Mouse (Mus musculus) CD8-positive naive resting alpha-beta T cell, adult 57 days (primary cell): Measurements from ENCODE around the gene Krt6b. TPM values are rescaled to one million over a fixed set of nuclear protein-coding genes. Genes with fewer than 3 reads are reported as not detected.

Experiments
- total RNA-seq: library from RNA; stranded (reverse); gene quantifications from one replicate; pipeline ENCODE4 v1.2.4, GENCODE M21; 2023

The Krt6b gene
- not detected for total RNA-seq

DNA sequence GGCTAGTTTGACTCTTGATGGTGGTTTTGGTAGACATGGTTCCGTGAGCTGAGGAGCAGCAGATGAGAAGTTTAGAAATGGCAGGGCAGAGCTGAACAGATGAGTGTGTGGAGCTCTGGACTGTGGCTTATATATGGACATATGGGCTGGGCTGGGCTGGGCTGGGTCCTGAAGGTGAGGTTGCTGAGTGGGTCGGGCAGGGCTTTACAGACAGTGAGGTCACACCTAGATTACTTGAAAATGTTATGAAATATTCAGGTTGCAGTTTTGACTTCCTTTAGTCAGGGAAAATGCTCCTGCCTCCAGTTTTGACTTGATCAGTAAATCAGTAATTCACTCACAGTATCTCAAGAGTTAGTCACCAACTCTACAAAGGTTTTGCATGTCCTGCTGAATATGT lies at the start of gene Krt6b:
TSS of gene Krt6b (minus strand) at position 101 of the 400 bp plus-strand sequence.

DNA sequence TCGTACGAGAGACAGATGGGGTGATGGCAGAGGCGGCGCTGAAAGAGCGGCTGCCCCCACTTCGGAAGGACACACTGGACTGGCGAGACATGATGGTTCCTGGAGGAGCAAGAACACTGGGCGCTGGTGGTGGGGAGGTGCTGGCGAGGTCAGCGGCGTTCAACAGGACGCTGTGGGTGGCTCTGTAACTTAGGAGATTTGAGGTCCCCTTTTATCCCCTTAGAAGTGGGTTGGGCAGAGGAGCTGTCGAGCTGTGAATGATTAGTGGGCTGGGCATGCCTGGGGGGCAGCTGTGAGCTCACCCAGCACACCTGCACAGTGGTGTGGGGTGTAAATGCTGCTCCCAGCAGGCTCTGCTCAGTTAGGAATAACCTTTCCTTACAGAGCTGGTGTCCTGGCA lies 32.6 kb upstream of the Krt6b start, which contains the start of gene Krt5:
TSS of gene Krt5 (minus strand) at position 179 of the 400 bp plus-strand sequence.

DNA sequence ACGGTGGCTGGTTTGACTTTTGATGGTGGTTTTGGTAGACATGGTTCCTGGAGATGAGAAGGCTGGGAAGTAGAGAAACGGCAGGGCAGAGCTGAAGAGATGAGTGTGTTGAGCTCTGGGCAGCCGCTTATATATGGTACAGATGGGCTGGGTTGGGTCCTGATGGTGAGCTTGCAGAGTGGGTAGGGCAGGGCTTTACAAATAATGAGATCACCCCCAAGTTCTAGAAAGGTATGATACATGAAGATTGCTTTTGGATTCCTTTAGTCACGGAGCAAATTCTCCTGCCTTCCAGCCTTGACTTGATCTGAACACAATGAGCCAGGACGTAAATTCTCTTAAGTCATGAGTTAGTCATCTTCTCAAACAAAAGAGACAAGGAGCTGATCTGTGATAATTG lies 14.1 kb upstream of the Krt6b start, which contains the start of gene Krt6a:
TSS of gene Krt6a (minus strand) at position 101 of the 400 bp plus-strand sequence.

DNA sequence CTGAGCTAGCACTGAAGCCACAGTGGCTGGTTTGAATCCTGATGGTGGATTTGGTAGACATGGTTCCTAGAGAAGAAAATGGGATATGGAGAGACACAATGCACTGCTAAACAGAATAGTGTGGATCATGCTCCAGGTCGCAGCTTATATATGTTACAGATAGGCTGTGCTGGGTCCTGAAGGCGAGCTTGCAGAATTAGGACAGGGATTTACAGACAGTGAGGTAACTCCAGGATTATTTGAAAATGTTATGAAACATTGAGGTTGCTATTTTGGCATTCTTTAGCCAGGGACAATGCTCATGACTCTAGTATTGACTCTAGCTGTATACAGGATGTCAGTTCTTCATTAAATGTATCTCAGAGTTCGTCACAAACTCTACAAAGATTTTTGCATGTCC lies 32.8 kb downstream of the Krt6b start, which contains the start of gene Gm5478:
TSS of gene Gm5478 (minus strand) at position 101 of the 400 bp plus-strand sequence.

DNA sequence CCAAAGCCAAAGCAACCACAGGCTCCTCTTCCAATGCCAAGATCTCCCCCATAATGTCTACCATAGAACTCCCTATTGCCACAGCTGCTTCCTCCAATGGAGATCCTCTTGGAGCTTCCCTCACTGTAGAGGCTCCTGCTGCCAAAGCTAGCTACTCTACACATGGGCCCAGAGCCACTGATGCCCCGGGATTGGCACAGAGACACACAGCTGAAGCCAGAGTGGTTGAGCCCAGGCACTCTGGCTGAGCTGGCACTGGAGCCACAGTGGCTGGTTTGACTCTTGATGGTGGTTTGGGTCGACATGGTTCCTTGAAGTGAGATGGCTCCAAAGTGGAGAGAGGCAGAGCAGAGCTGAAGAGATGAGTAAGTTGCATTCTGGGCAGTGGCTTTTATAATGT lies 52.2 kb downstream of the Krt6b start, which contains the start of gene Gm5414:
TSS of gene Gm5414 (minus strand) at position 305 of the 400 bp plus-strand sequence.

Other genes starting within 250 kb of the Krt6b start
- not detected for gene Krt87, start 241.5 kb downstream of the Krt6b start, total RNA-seq
- gene Krt88, start 232.5 kb downstream of the Krt6b start, total RNA-seq = not detected
- gene Krt81, start 216.5 kb downstream of the Krt6b start, total RNA-seq = not detected
- gene Krt86, start 206.8 kb downstream of the Krt6b start, total RNA-seq = not detected
- not detected for gene Krt83, start 188.8 kb downstream of the Krt6b start, total RNA-seq
- not detected for gene Gm49425, start 163.0 kb downstream of the Krt6b start, total RNA-seq
- gene Krt84, start 147.5 kb downstream of the Krt6b start, total RNA-seq = not detected
- not detected for gene Krt82, start 129.6 kb downstream of the Krt6b start, total RNA-seq
- not detected for gene Krt90, start 117.3 kb downstream of the Krt6b start, total RNA-seq
- gene Krt75, start 106.4 kb downstream of the Krt6b start, total RNA-seq = not detected
- not detected for gene Gm5414, start 52.1 kb downstream of the Krt6b start, total RNA-seq
- not detected for gene Gm5478, start 32.9 kb downstream of the Krt6b start, total RNA-seq
- not detected for gene Krt6a, start 14.0 kb upstream of the Krt6b start, total RNA-seq
- gene Krt5, start 32.6 kb upstream of the Krt6b start, total RNA-seq = not detected
- not detected for gene Krt71, start 62.8 kb upstream of the Krt6b start, total RNA-seq
- not detected for gene Krt72, start 106.2 kb upstream of the Krt6b start, total RNA-seq
- not detected for gene Krt73, start 122.1 kb upstream of the Krt6b start, total RNA-seq
- gene Krt2, start 137.9 kb upstream of the Krt6b start, total RNA-seq = not detected
- not detected for gene Krt1, start 170.5 kb upstream of the Krt6b start, total RNA-seq
- gene Krt77, start 189.4 kb upstream of the Krt6b start, total RNA-seq = not detected
- not detected for gene Krt76, start 212.6 kb upstream of the Krt6b start, total RNA-seq
- gene Krt4, start 244.4 kb upstream of the Krt6b start, total RNA-seq = not detected